Mouse (Mus musculus): ENCODE results near the gene Kremen1.
A peak's percentile ranks its signal among the peaks of the same experiment; 100 is the strongest.

Kremen1 gene

GRCm38 (mm10) chr11:5172861-5173260 lies 88.5 kb downstream of the Kremen1 start:
- no peak for DNase-seq (ENCODE audit: low spot score in 2 of 2)

GRCm38 (mm10) chr11:5167311-5167710 lies 94.0 kb downstream of the Kremen1 start:
- DNase-seq (ENCODE audit: low spot score in 2 of 2), result no peak

GRCm38 (mm10) chr11:5165471-5165916 lies 95.9 kb downstream of the Kremen1 start:
- peak; percentile 50 to 51 for DNase-seq (ENCODE audit: low spot score in 2 of 2)

- no peak for DNase-seq (ENCODE audit: low spot score in 2 of 2)
These were observed 97.0 kb downstream of the Kremen1 start for GRCm38 (mm10) chr11:5164310-5164709.

- no peak for DNase-seq (ENCODE audit: low spot score in 2 of 2)
These were observed 97.9 kb downstream of the Kremen1 start for GRCm38 (mm10) chr11:5163421-5163820.

- no peak for DNase-seq (ENCODE audit: low spot score in 2 of 2)
These were observed 100.5 kb downstream of the Kremen1 start for GRCm38 (mm10) chr11:5160722-5161485.

- DNase-seq (ENCODE audit: low spot score in 2 of 2), result no peak
These were observed 103.3 kb downstream of the Kremen1 start for GRCm38 (mm10) chr11:5158056-5158455.

GRCm38 (mm10) chr11:5154961-5155805 lies 106.2 kb downstream of the Kremen1 start:
- DNase-seq (ENCODE audit: low spot score in 2 of 2), result no peak

GRCm38 (mm10) chr11:5151680-5152337 lies 109.5 kb downstream of the Kremen1 start, which contains the start of gene Emid1:
TSS of gene Emid1 (minus strand) at chr11:5152257.
- no peak for DNase-seq (ENCODE audit: low spot score in 2 of 2)

GRCm38 (mm10) chr11:5151247-5151630 lies 110.1 kb downstream of the Kremen1 start:
- DNase-seq (ENCODE audit: low spot score in 2 of 2), result no peak

GRCm38 (mm10) chr11:5150416-5151246 lies 110.7 kb downstream of the Kremen1 start:
- no peak for DNase-seq (ENCODE audit: low spot score in 2 of 2)

- no peak for DNase-seq (ENCODE audit: low spot score in 2 of 2)
These were observed 111.4 kb downstream of the Kremen1 start for GRCm38 (mm10) chr11:5149955-5150354.

GRCm38 (mm10) chr11:5149249-5149648 lies 112.1 kb downstream of the Kremen1 start:
- DNase-seq (ENCODE audit: low spot score in 2 of 2), result no peak

- DNase-seq (ENCODE audit: low spot score in 2 of 2), result no peak
These were observed 115.8 kb downstream of the Kremen1 start for GRCm38 (mm10) chr11:5145600-5145999.

- DNase-seq (ENCODE audit: low spot score in 2 of 2), result no peak
These were observed 119.4 kb downstream of the Kremen1 start for GRCm38 (mm10) chr11:5141965-5142364.
